In genomic region chr12:8953136-8953535, GRCm38 (mm10) we compare ENCODE assay signal across 27 mouse cellular contexts. TPM values are rescaled to one million over a fixed set of nuclear protein-coding genes. Genes with fewer than 3 reads are reported as not detected.
DNase-seq lines count a peak whose midpoint lies in the region; ATAC-seq lines count a peak whose summit lies in the region.
"Had no signal": no experiment of that assay in that cellular context is flagged by ENCODE, and none has a peak within 500 bp of the region (broad histone marks: within the 10 kb centered on the region; RNA-seq: fewer than 3 reads in every experiment).

No protein-coding gene starts in this region.

- peak; percentile 29 for DNase-seq in embryo, embryonic 10.5 days (ENCODE audit: low spot score)
- DNase-seq in embryo, embryonic 11 days = no peak
- no peak for DNase-seq in cerebellum, postnatal 10 days
- DNase-seq in adrenal gland, adult 2 months = no peak
- DNase-seq in cerebellum, postnatal 14 days = no peak
- DNase-seq: adrenal gland, postnatal 25 days; B cell, adult 2 months; cerebellum, adult 18-20 months; cerebellum, postnatal 25 days; forebrain, postnatal 0 days; gastrocnemius, postnatal 14 days had no signal

- H3K27ac ChIP-seq in embryonic facial prominence, embryonic 13.5 days = peak overlapping the region; percentile 69
- H3K27ac ChIP-seq in limb, embryonic 13.5 days = peak overlapping the region; percentile 86; the same call in 1 of the 2 replicates
- H3K27ac ChIP-seq: forebrain, embryonic 13.5 days; hindbrain, embryonic 15.5 days had no signal

- no peak overlapping the region for H3K9ac ChIP-seq in embryonic facial prominence, embryonic 13.5 days
- no peak overlapping the region for H3K9ac ChIP-seq in limb, embryonic 13.5 days
- H3K9ac ChIP-seq: embryonic facial prominence, embryonic 12.5 days; forebrain, embryonic 13.5 days; forebrain, postnatal 0 days; heart, embryonic 12.5 days; hindbrain, embryonic 15.5 days had no signal

- ATAC-seq in embryonic facial prominence, embryonic 13.5 days (ENCODE audit: insufficient number of reproducible peaks, insufficient read depth, low FRiP score, low TSS enrichment, low read depth) = no peak
- no peak for ATAC-seq in limb, embryonic 13.5 days (ENCODE audit: low FRiP score, low read depth)
- ATAC-seq: activated CD4-positive, CD25-positive, alpha-beta regulatory T cell, adult 4 months; CD4-positive, CD25-positive, alpha-beta regulatory T cell, adult 4 months; forebrain, embryonic 13.5 days; forebrain, postnatal 0 days; intestine, embryonic 16.5 days; Patski had no signal

- H3K4me3 ChIP-seq in embryonic facial prominence, embryonic 13.5 days = no peak overlapping the region
- no peak overlapping the region for H3K4me3 ChIP-seq in limb, embryonic 13.5 days
- H3K4me3 ChIP-seq: embryonic facial prominence, embryonic 12.5 days; forebrain, embryonic 13.5 days; heart, embryonic 12.5 days; hindbrain, embryonic 15.5 days had no signal

- H3K27me3 ChIP-seq in embryonic facial prominence, embryonic 13.5 days = peaks cover 15% of the 10 kb centered on the region; the same call in 1 of the 2 replicates
- no peaks in the 10 kb centered on the region; the same call in 1 of the 2 replicates for H3K27me3 ChIP-seq in limb, embryonic 13.5 days
- H3K27me3 ChIP-seq: embryonic facial prominence, embryonic 12.5 days; forebrain, embryonic 13.5 days; Patski had no signal

- no peaks in the 10 kb centered on the region for H3K9me3 ChIP-seq in embryonic facial prominence, embryonic 13.5 days
- H3K9me3 ChIP-seq in limb, embryonic 13.5 days = no peaks in the 10 kb centered on the region
- H3K9me3 ChIP-seq: embryonic facial prominence, embryonic 12.5 days; forebrain, embryonic 13.5 days; G1E; hindbrain, embryonic 15.5 days had no signal

- H3K4me1 ChIP-seq in embryonic facial prominence, embryonic 13.5 days = peaks cover 7% of the 10 kb centered on the region
- H3K4me1 ChIP-seq in limb, embryonic 13.5 days = peaks cover 27% of the 10 kb centered on the region

- WGBS in embryonic facial prominence, embryonic 13.5 days = 32% methylated on average over 10 of the region's 10 CpGs
- 28% methylated on average over 10 of the region's 10 CpGs for WGBS in limb, embryonic 13.5 days

- no peak overlapping the region for H3K4me2 ChIP-seq in embryonic facial prominence, embryonic 13.5 days
- H3K4me2 ChIP-seq in limb, embryonic 13.5 days (replicated peaks) = no peak overlapping the region
- H3K4me2 ChIP-seq: embryonic facial prominence, embryonic 12.5 days; forebrain, embryonic 13.5 days; heart, embryonic 12.5 days; hindbrain, embryonic 15.5 days had no signal

- H3K36me3 ChIP-seq in embryonic facial prominence, embryonic 13.5 days = no peaks in the 10 kb centered on the region
- no peaks in the 10 kb centered on the region for H3K36me3 ChIP-seq in limb, embryonic 13.5 days
- H3K36me3 ChIP-seq: embryonic facial prominence, embryonic 12.5 days; G1E; heart, embryonic 12.5 days; hindbrain, embryonic 15.5 days had no signal

RNA-seq across cellular contexts. Expression of gene Matn3, which starts 5.4 kb away (rescaled TPM):
- 7.8 and 11.7 TPM in 2 replicates for polyA plus RNA-seq in embryonic facial prominence, embryonic 13.5 days (2015; fragmentation: Nextera tagmentation; extraction: Ambion mirVana)
- polyA plus RNA-seq in limb, embryonic 13.5 days (2015; fragmentation: Nextera tagmentation; extraction: Ambion mirVana) = 31.5 and 36.3 TPM in 2 replicates
- total RNA-seq in adrenal gland, adult 2 months (2021) = not detected
- polyA plus RNA-seq in adrenal gland, adult 2 months (2012; rRNA removed) = not detected in 2 replicates
- total RNA-seq: adrenal gland, adult 18-20 months; adrenal gland, postnatal 25 days; gastrocnemius, adult 18-20 months; heart, adult 8-10 months; heart, postnatal 25 days had no signal
- polyA plus RNA-seq: activated CD4-positive, CD25-positive, alpha-beta regulatory T cell, adult 4 months; CD4-positive, CD25-positive, alpha-beta regulatory T cell, adult 4 months; G1E; gonadal fat pad, adult 2 months had no signal

RNA-seq across cellular contexts. Expression of gene Wdr35, which starts 20.6 kb away (rescaled TPM):
- polyA plus RNA-seq in embryonic facial prominence, embryonic 13.5 days (2015; fragmentation: Nextera tagmentation; extraction: Ambion mirVana) = 22.6 and 26.5 TPM in 2 replicates
- 28.6 and 29.9 TPM in 2 replicates for polyA plus RNA-seq in limb, embryonic 13.5 days (2015; fragmentation: Nextera tagmentation; extraction: Ambion mirVana)
- 10 to 100 TPM in 1 of 2 experiments, 1 to 10 TPM in 1; 9.0 to 23.1 TPM for total RNA-seq in adrenal gland, adult 2 months (2021)
- 0.75 and 1.0 TPM in 2 replicates for polyA plus RNA-seq in adrenal gland, adult 2 months (2012; rRNA removed)
- polyA plus RNA-seq: G1E had no signal

RNA-seq across cellular contexts. Expression of gene Laptm4a, which starts 31.7 kb away (rescaled TPM):
- 384 and 457 TPM in 2 replicates for polyA plus RNA-seq in embryonic facial prominence, embryonic 13.5 days (2015; fragmentation: Nextera tagmentation; extraction: Ambion mirVana)
- polyA plus RNA-seq in limb, embryonic 13.5 days (2015; fragmentation: Nextera tagmentation; extraction: Ambion mirVana) = 391 and 410 TPM in 2 replicates
- 100 to 1,000 TPM; 500 to 622 TPM for total RNA-seq in adrenal gland, adult 2 months (2021)
- polyA plus RNA-seq in adrenal gland, adult 2 months (2012; rRNA removed) = 243 and 281 TPM in 2 replicates

Comparison
In these comparisons a context has a peak if more than half of its experiments do, and no peak if none do; other contexts are left out.
1. RNA of gene Wdr35, which starts 20.6 kb away (polyA plus RNA-seq): 28.6 to 29.9 TPM in limb, embryonic 13.5 days and 22.6 to 26.5 TPM in embryonic facial prominence, embryonic 13.5 days; 0.75 to 1.0 TPM in adrenal gland, adult 2 months; every median in the first group is over 10 times any median in the second.